Mouse (Mus musculus) kidney, adult 8-10 months (tissue): ENCODE data around the gene Higd1c.
A peak's percentile ranks its signal among the peaks of the same experiment; 100 is the strongest.
"Not testable (repeated sequence)": the region's sequence is repeated elsewhere in the genome, so short reads cannot be mapped to it uniquely, and the experiment has no call there.

Source experiments
- DNase-seq, 2 experiments: peaks; one replicate each; pipeline ENCODE4 v3.0.0; 2022

Gene Higd1c

GRCm38 (mm10) chr15:100355876-100356275, 8.5 kb upstream of the Higd1c start:
- DNase-seq, result no peak

- not testable (repeated sequence) for DNase-seq
Measured at GRCm38 (mm10) chr15:100365967-100366366, 1.6 kb downstream of the Higd1c start.

GRCm38 (mm10) chr15:100367119-100367518, 2.8 kb downstream of the Higd1c start:
- DNase-seq, result no peak

- peak; percentile 52 to 81 for DNase-seq
Measured at GRCm38 (mm10) chr15:100375066-100375465, 10.7 kb downstream of the Higd1c start.

DNA sequence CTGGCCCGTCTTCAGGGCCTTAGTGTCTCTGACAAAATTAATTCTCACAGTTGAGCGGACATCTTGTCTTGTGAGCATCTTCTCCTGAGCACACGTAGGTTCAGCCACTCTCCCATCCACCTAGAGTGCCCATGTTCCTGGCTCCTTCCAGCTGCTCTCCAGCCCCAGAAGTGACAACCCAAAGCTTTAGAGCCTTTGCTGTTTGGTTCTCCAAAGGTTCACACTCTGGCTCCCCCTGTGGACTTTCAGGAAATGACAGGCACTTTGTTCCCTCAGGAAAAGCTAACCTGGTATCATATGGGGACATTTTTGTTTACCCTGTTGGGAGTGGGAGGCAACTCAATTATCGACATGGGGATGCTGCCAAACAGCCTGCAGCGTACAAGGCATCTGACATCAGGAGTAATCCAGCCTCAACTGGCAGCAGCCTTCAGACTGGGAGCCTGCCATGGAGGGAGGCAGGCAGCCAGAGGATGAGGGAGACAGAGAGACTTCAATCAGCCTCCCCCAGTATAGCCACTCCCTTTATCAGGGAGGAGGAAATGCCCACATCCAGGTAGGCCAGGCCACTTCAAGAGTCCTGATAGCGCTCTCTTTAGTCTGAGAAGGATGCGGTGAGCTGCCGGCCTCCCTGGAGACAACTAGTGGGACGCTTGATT, 13.6 kb downstream of the Higd1c start:
- DNase-seq, result not testable (repeated sequence)

DNA sequence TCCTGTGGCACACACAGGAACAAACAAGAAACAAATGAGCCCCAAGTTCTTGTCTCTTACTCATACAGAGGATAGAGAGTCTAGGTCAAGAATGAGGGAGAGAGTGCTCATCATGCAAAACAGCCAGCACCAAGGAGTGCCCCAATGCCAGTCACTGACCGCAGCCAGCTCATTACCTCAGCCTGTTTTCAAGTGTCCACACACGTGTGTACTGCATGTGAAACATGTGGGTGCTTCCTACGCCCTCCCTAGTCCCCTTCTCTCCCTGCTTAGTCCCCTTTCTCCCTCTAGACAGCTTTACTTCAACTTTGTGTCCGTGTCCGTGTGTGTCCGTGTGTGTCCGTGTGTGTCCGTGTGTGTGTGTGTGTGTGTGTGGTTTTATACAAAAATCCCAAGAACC, 15.3 kb downstream of the Higd1c start:
- no peak for DNase-seq

DNA sequence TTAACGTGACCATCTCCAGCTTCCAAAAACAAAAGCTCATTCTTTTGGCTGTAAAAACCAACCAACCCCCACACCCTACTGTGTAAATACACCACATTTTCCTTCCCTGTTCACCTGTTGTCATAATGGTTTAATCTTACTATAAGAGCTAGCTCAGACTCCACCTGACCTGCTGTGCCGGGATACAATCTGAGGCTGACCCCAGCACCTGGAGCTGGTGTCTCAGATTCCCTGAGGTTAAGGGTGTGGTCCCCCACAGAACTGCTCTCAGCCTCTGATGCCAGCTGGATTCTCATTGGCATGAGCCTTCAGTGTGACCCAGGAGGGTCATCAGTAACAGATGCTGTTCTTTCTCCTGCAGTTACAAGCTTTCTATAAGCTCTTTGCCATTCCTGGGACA, 15.8 kb downstream of the Higd1c start:
- DNase-seq, result no peak

GRCm38 (mm10) chr15:100385705-100386104, 21.4 kb downstream of the Higd1c start:
- no peak for DNase-seq

GRCm38 (mm10) chr15:100387544-100388223, 23.3 kb downstream of the Higd1c start:
- DNase-seq, result no peak

DNA sequence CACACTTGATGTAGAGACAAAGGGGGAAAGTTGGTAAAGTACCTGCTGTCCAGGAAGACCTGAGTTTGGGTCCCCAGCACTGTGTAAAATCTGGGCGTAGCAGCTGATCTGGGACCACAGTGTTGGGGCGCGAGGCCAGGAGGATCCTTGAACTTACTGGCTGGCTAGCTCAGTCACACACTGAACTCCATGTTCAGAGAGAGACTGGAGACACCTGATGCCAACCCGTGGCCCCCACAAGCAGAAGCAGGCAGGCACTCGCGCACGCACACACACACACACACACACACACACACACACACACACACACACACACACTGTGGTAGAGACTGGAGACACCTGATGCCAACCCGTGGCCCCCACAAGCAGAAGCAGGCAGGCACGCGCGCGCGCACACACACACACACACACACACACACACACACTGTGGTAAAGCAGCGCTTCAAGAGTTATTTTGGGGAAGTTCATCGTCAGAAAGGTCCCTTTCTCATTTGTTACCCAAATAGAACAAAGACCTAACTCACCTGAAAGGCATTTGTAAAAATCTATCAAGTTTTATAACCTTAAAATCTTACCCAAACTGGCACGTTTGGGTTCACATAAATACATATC, 24.0 kb downstream of the Higd1c start:
- DNase-seq, result no peak

- no peak for DNase-seq
Measured at GRCm38 (mm10) chr15:100388886-100389285, 24.5 kb downstream of the Higd1c start.

DNA sequence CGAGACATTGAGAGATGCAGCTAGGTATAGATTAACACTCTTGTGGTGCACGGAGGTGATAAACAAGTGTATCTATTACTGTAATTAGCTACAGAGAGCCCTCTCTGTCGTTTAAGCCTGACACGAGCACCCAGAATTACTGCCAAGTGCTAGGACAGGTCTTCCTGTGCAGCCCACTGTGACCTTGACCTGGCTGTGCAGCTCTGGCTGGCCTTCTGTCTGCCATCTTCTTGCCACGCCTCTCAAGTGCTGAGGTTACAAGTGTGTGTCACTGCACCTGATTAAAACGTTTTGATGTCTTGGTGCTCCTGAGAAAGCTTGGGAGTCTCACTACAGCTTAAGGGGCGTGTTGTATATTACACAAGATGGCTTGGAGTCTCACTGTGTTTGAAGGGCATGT, 26.7 kb downstream of the Higd1c start:
- no peak for DNase-seq

DNA sequence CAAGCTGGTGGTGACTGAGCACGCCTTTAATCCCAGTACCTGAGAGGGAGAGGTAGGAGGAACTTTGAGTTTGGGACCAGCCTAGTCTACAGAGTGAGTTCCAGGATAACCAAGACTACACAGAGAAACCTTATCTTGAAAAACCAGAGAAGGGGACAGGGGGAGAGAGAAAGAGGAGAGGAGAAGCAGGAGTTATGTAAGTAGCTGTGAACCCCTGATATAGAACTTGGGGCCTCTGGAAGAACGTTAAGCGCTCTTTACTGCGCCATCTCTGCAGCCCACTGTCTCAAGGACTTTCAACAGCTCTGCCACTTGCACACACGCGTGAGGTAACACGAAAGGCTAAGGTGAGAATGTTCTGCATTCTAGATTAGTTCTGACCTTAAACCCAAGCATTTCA, 27.3 kb downstream of the Higd1c start:
- DNase-seq, result no peak

GRCm38 (mm10) chr15:100393016-100393415, 28.7 kb downstream of the Higd1c start:
- DNase-seq, result no peak

DNA sequence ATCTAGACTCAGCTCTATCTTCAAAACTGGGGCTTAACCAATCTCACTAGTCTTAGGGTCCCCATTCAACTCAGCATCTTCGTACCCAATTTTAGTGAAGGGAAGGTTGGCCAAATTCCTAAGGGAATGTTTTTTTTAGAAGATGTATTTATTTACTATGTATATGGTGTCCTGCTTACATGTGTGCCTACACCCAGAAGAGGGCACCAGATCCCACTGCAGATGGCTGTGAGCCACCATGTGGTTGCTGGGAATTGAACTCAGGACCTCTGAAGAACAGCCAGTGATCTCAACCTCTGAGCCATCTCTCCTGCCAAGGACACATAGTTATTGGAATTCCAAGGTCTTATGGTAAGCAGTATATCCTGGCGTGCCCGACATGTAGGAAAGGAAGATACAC, 31.2 kb downstream of the Higd1c start:
- DNase-seq, result no peak

DNA sequence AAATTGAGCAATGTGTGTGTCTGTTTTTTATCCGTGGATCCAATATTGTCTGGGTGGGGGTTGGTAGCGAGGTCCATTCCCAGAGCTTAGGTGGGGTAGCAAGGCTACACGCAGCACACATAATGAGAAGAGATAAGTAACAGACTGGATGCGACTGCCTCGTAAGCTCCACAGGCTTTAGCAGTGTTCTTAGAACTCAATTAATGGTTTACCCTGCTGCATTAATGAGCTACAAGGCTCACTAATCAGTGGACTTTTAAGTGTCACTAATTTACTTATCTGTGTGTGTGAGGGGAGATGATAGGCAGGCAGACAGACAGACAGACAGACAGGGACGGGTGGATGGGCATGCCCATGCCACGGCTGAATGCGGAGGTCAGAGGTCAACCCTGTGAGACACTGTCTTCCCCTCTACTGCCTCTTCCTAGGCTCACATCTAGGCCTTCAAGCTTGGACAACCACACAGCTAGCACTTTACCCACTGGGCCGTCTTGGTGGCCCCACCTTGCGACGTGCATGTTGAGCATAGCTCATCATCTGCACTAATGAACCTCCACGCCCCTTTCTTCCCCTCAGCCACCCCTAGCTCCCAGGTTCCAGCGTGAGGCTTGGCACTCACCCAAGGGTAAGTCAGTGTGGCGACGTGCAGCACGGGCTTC, 36.4 kb downstream of the Higd1c start:
- DNase-seq, result peak; percentile 72 to 79

GRCm38 (mm10) chr15:100401811-100402210, 37.5 kb downstream of the Higd1c start:
- DNase-seq, result peak in 1 of 2 experiments; percentile 47

- no peak for DNase-seq
Measured at GRCm38 (mm10) chr15:100402347-100402746, 38.0 kb downstream of the Higd1c start.

GRCm38 (mm10) chr15:100402798-100403197, 38.5 kb downstream of the Higd1c start:
- DNase-seq, result no peak

GRCm38 (mm10) chr15:100403318-100404000, 39.1 kb downstream of the Higd1c start:
- DNase-seq, result peak; percentile 82 to 87

DNA sequence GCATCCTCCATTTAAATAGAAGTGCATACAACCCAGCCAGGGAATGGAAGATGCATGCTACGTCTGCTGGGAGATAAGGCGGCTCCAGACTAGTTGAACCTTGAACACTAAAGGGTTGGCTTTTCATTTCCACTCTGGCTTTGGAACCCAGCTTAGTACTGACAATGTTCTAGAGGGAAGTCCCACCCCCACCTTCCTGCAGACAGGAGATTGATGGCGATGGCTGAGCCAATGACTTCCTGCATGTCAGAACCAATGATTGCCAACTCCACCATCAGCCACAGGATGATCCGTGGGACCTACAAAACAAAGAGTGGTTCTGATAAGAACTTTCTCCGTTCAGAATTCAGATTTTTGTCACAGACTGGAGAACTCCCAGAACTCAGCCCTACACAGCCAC, 41.7 kb downstream of the Higd1c start:
- no peak for DNase-seq

GRCm38 (mm10) chr15:100410918-100411672, 46.8 kb downstream of the Higd1c start:
- DNase-seq, result peak; percentile 89 to 91
